Mouse (Mus musculus) midbrain, embryonic 12.5 days (tissue): Measurements from ENCODE around the gene Chst11. TPM values are rescaled to one million over a fixed set of nuclear protein-coding genes. Genes with fewer than 3 reads are reported as not detected.

Experiments
- ATAC-seq: fragments of 200-750 bp; cut with Nextera tagmentation; 2 replicates; pipeline ENCODE4 v1.8.0; 2017; ENCODE audit warnings: low read depth, moderate TSS enrichment, moderate library complexity; ENCODE audit not compliant: low FRiP score
- H3K27ac ChIP-seq: fragments of 300-500 bp; sonication (generic); replicated peaks from 2 replicates; pipeline ENCODE4 v1.5.1; 2016; ENCODE audit warnings: mild to moderate bottlenecking
- H3K27me3 ChIP-seq: fragments of 300-500 bp; sonication (generic); 2 replicates; pipeline ENCODE4 v1.6.1; 2016; ENCODE audit warnings: mild to moderate bottlenecking
- H3K36me3 ChIP-seq: fragments of 300-500 bp; sonication (generic); 2 replicates; pipeline ENCODE4 v1.6.1; 2016
- H3K4me1 ChIP-seq: fragments of 300-500 bp; sonication (generic); 2 replicates; pipeline ENCODE4 v1.6.1; 2016
- H3K4me2 ChIP-seq: fragments of 300-500 bp; sonication (generic); replicated peaks from 2 replicates; pipeline ENCODE4 v1.6.1; 2016; ENCODE audit warnings: mild to moderate bottlenecking, moderate library complexity
- H3K4me3 ChIP-seq: fragments of 300-500 bp; sonication (generic); 2 replicates; pipeline ENCODE4 v1.5.1; 2016; ENCODE audit warnings: mild to moderate bottlenecking
- H3K9ac ChIP-seq: fragments of 300-500 bp; sonication (generic); replicated peaks from 2 replicates; pipeline ENCODE4 v1.6.1; 2016; ENCODE audit warnings: mild to moderate bottlenecking, moderate library complexity
- H3K9me3 ChIP-seq: fragments of 300-500 bp; sonication (generic); 2 replicates; pipeline ENCODE4 v1.6.1; 2016; ENCODE audit warnings: mild to moderate bottlenecking
- WGBS: fragments of 180-500 bp; shearing (Covaris S2); methylation state at CpG from one replicate; pipeline ENCODE4 v1.1.7; 2016; 5-methylcytosine and 5-hydroxymethylcytosine counted together
- polyA plus RNA-seq: library from polyadenylated mRNA; unstranded; fragments of >200 nt; fragmentation: Nextera tagmentation; extraction: Ambion mirVana; gene quantifications from 2 replicates; pipeline ENCODE4 v1.2.1, GENCODE M21; 2016

Chst11 gene
- polyA plus RNA-seq, 1 experiment from 2014 or later = 2.3 TPM

- Histone ChIP-seq H3K4me3 (no peak overlapping the region), H3K36me3 (no peaks in the 10 kb centered on the region), H3K4me2 (no peak overlapping the region), H3K27me3 (no peaks in the 10 kb centered on the region; the same call in 1 of the 2 replicates), H3K9me3 (no peaks in the 10 kb centered on the region), H3K27ac (no peak overlapping the region), H3K9ac (no peak overlapping the region), H3K4me1 (peaks cover 9% of the 10 kb centered on the region; the same call in 1 of the 2 replicates)
- 76% methylated on average over 6 of the region's 6 CpGs for WGBS
- no peak for ATAC-seq
Measured at GRCm38 (mm10) chr10:83066159-83066558, 80.9 kb downstream of the Chst11 start.

GRCm38 (mm10) chr10:83067305-83067704 is 82.0 kb downstream of the Chst11 start:
- no peaks in the 10 kb centered on the region for H3K9me3 ChIP-seq
- no peaks in the 10 kb centered on the region; the same call in 1 of the 2 replicates for H3K27me3 ChIP-seq
- peaks cover 9% of the 10 kb centered on the region; the same call in 1 of the 2 replicates for H3K4me1 ChIP-seq
- H3K27ac ChIP-seq = no peak overlapping the region
- no peak overlapping the region for H3K4me3 ChIP-seq
- no peak overlapping the region for H3K9ac ChIP-seq
- no peak for ATAC-seq
- WGBS = 78% methylated on average over 4 of the region's 4 CpGs
- H3K36me3 ChIP-seq = no peaks in the 10 kb centered on the region
- no peak overlapping the region for H3K4me2 ChIP-seq

- 89% methylated on average over 8 of the region's 8 CpGs for WGBS
Measured at GRCm38 (mm10) chr10:83068466-83068865, 83.2 kb downstream of the Chst11 start.

GRCm38 (mm10) chr10:83069791-83070190 is 84.5 kb downstream of the Chst11 start:
- no peak for ATAC-seq
- Histone ChIP-seq H3K27me3 (no peaks in the 10 kb centered on the region; the same call in 1 of the 2 replicates), H3K4me2 (no peak overlapping the region), H3K9ac (no peak overlapping the region), H3K4me3 (no peak overlapping the region), H3K27ac (no peak overlapping the region), H3K9me3 (no peaks in the 10 kb centered on the region), H3K36me3 (no peaks in the 10 kb centered on the region), H3K4me1 (peaks cover 5% of the 10 kb centered on the region; the same call in 1 of the 2 replicates)
- WGBS = 4% methylated on average over 5 of the region's 5 CpGs

More at GRCm38 (mm10) chr10:83068466-83068865, 83.2 kb downstream of the Chst11 start:
- H3K9ac ChIP-seq = no peak overlapping the region
- H3K4me3 ChIP-seq = no peak overlapping the region
- no peak for ATAC-seq
- H3K9me3 ChIP-seq = no peaks in the 10 kb centered on the region
- no peak overlapping the region for H3K27ac ChIP-seq
- H3K36me3 ChIP-seq = no peaks in the 10 kb centered on the region
- no peak overlapping the region for H3K4me2 ChIP-seq
- H3K4me1 ChIP-seq = peaks cover 9% of the 10 kb centered on the region; the same call in 1 of the 2 replicates
- no peaks in the 10 kb centered on the region; the same call in 1 of the 2 replicates for H3K27me3 ChIP-seq

- ATAC-seq = no peak
- 78% methylated on average over 19 of the region's 19 CpGs for WGBS
- no peak overlapping the region for H3K27ac ChIP-seq
Measured at GRCm38 (mm10) chr10:83071785-83072580, 86.7 kb downstream of the Chst11 start.

GRCm38 (mm10) chr10:83073119-83073518 is 87.8 kb downstream of the Chst11 start:
- Histone ChIP-seq H3K9me3 (no peaks in the 10 kb centered on the region), H3K4me1 (peaks cover 5% of the 10 kb centered on the region; the same call in 1 of the 2 replicates)
- no peak; the same call in 1 of the 2 replicates for ATAC-seq

More at GRCm38 (mm10) chr10:83071785-83072580, 86.7 kb downstream of the Chst11 start:
- peaks cover 5% of the 10 kb centered on the region; the same call in 1 of the 2 replicates for H3K4me1 ChIP-seq
- no peaks in the 10 kb centered on the region for H3K9me3 ChIP-seq
- H3K27me3 ChIP-seq = no peaks in the 10 kb centered on the region; the same call in 1 of the 2 replicates
- no peak overlapping the region for H3K4me2 ChIP-seq
- no peaks in the 10 kb centered on the region for H3K36me3 ChIP-seq
- H3K4me3 ChIP-seq = no peak overlapping the region
- H3K9ac ChIP-seq = no peak overlapping the region

GRCm38 (mm10) chr10:83076816-83077215 is 91.5 kb downstream of the Chst11 start:
- H3K27ac ChIP-seq = no peak overlapping the region
- no peak overlapping the region for H3K4me3 ChIP-seq
- H3K36me3 ChIP-seq = no peaks in the 10 kb centered on the region
- 89% methylated on average over 7 of the region's 7 CpGs for WGBS
- no peak for ATAC-seq
- no peaks in the 10 kb centered on the region for H3K9me3 ChIP-seq
- H3K4me2 ChIP-seq = no peak overlapping the region
- H3K27me3 ChIP-seq = peaks cover 4% of the 10 kb centered on the region; the same call in 1 of the 2 replicates
- no peak overlapping the region for H3K9ac ChIP-seq
- peaks cover 29% of the 10 kb centered on the region for H3K4me1 ChIP-seq

More at GRCm38 (mm10) chr10:83073119-83073518, 87.8 kb downstream of the Chst11 start:
- Histone ChIP-seq H3K27ac (no peak overlapping the region), H3K4me2 (no peak overlapping the region), H3K36me3 (no peaks in the 10 kb centered on the region), H3K4me3 (no peak overlapping the region), H3K27me3 (no peaks in the 10 kb centered on the region; the same call in 1 of the 2 replicates), H3K9ac (no peak overlapping the region)
- 66% methylated on average over 7 of the region's 7 CpGs for WGBS

- Histone ChIP-seq H3K4me3 (no peak overlapping the region), H3K27me3 (peaks cover 4% of the 10 kb centered on the region; the same call in 1 of the 2 replicates), H3K27ac (no peak overlapping the region), H3K9me3 (no peaks in the 10 kb centered on the region), H3K4me2 (no peak overlapping the region), H3K36me3 (no peaks in the 10 kb centered on the region), H3K9ac (no peak overlapping the region), H3K4me1 (peaks cover 29% of the 10 kb centered on the region)
- 81% methylated on average over 8 of the region's 8 CpGs for WGBS
- ATAC-seq = no peak
Measured at GRCm38 (mm10) chr10:83078723-83079122, 93.4 kb downstream of the Chst11 start.

GRCm38 (mm10) chr10:83079755-83080154 is 94.5 kb downstream of the Chst11 start:
- Histone ChIP-seq H3K27me3 (peaks cover 4% of the 10 kb centered on the region; the same call in 1 of the 2 replicates), H3K27ac (no peak overlapping the region), H3K9me3 (no peaks in the 10 kb centered on the region), H3K4me2 (no peak overlapping the region), H3K4me3 (no peak overlapping the region), H3K36me3 (no peaks in the 10 kb centered on the region), H3K9ac (no peak overlapping the region), H3K4me1 (peaks cover 32% of the 10 kb centered on the region)
- ATAC-seq = no peak
- 85% methylated on average over 13 of the region's 13 CpGs for WGBS

- H3K36me3 ChIP-seq = no peaks in the 10 kb centered on the region
- no peak overlapping the region for H3K4me2 ChIP-seq
- no peaks in the 10 kb centered on the region for H3K9me3 ChIP-seq
- 45% methylated on average over 12 of the region's 12 CpGs for WGBS
- peaks cover 4% of the 10 kb centered on the region; the same call in 1 of the 2 replicates for H3K27me3 ChIP-seq
- H3K9ac ChIP-seq = no peak overlapping the region
- peaks cover 32% of the 10 kb centered on the region for H3K4me1 ChIP-seq
- H3K27ac ChIP-seq = no peak overlapping the region
- 0 out of 2 replicates have a peak, but pooled peaks have one; percentile 52 for ATAC-seq
- H3K4me3 ChIP-seq = no peak overlapping the region
Measured at GRCm38 (mm10) chr10:83080275-83080741, 95.0 kb downstream of the Chst11 start.

GRCm38 (mm10) chr10:83080930-83081329 is 95.6 kb downstream of the Chst11 start:
- H3K27ac ChIP-seq = no peak overlapping the region
- no peaks in the 10 kb centered on the region for H3K9me3 ChIP-seq
- 36% methylated on average over 10 of the region's 10 CpGs for WGBS
- no peaks in the 10 kb centered on the region for H3K36me3 ChIP-seq
- H3K27me3 ChIP-seq = peaks cover 4% of the 10 kb centered on the region; the same call in 1 of the 2 replicates
- 0 out of 2 replicates have a peak, but pooled peaks have one; percentile 23 for ATAC-seq
- no peak overlapping the region for H3K9ac ChIP-seq
- H3K4me3 ChIP-seq = no peak overlapping the region
- peaks cover 32% of the 10 kb centered on the region for H3K4me1 ChIP-seq
- H3K4me2 ChIP-seq = no peak overlapping the region

- 83% methylated on average over 9 of the region's 9 CpGs for WGBS
- H3K9me3 ChIP-seq = no peaks in the 10 kb centered on the region
- ATAC-seq = no peak
- no peak overlapping the region for H3K4me3 ChIP-seq
- H3K9ac ChIP-seq = no peak overlapping the region
- peaks cover 4% of the 10 kb centered on the region; the same call in 1 of the 2 replicates for H3K27me3 ChIP-seq
- no peak overlapping the region for H3K27ac ChIP-seq
- H3K36me3 ChIP-seq = no peaks in the 10 kb centered on the region
- H3K4me2 ChIP-seq = no peak overlapping the region
- H3K4me1 ChIP-seq = peaks cover 41% of the 10 kb centered on the region
Measured at GRCm38 (mm10) chr10:83083946-83084345, 98.6 kb downstream of the Chst11 start.
